Mouse (Mus musculus): ENCODE results near the gene Cnn2.

GRCm38 (mm10) chr10:80025889-80026288 lies 37.5 kb downstream of the Cnn2 start:
- TF ChIP-seq GATA1 (IDR thresholded peaks at IDR 0.05; ENCODE audit: borderline replicate concordance, low read length) (no peak), FLI1 (IDR thresholded peaks at IDR 0.05; ENCODE audit: low read length) (no peak)

All from megakaryocyte, embryonic 14.5 days (primary cell).